Mouse (Mus musculus): Measurements from ENCODE around the gene Krit1.
"Not testable (repeated sequence)": the region's sequence is repeated elsewhere in the genome, so short reads cannot be mapped to it uniquely, and the experiment has no call there.

The Krit1 gene

GRCm38 (mm10) chr5:3886862-3887261 lies 83.9 kb downstream of the Krit1 start:
- not testable (repeated sequence) for DNase-seq (ENCODE audit: low read depth, low spot score)

- no peak for DNase-seq (ENCODE audit: low read depth, low spot score)
Observed at GRCm38 (mm10) chr5:3889201-3889600, 86.2 kb downstream of the Krit1 start.

GRCm38 (mm10) chr5:3893459-3894293 lies 90.7 kb downstream of the Krit1 start, which contains the start of gene Mterf1a:
Gene Mterf1a, minus strand, starts transcription at chr5:3893933.
- DNase-seq (ENCODE audit: low read depth, low spot score): not testable (repeated sequence)

GRCm38 (mm10) chr5:3894294-3894619 lies 91.3 kb downstream of the Krit1 start:
- DNase-seq (ENCODE audit: low read depth, low spot score): not testable (repeated sequence)

Data from brain, embryonic 18.5 days (tissue).